Mouse (Mus musculus) ovary, postnatal 36 days (tissue): Measurements from ENCODE around the gene Olfr1204.

Source experiments
- DNase-seq: peaks from one replicate; pipeline ENCODE4 v3.0.0; 2022; ENCODE audit warnings: low spot score, mixed read lengths

Gene Olfr1204

DNA sequence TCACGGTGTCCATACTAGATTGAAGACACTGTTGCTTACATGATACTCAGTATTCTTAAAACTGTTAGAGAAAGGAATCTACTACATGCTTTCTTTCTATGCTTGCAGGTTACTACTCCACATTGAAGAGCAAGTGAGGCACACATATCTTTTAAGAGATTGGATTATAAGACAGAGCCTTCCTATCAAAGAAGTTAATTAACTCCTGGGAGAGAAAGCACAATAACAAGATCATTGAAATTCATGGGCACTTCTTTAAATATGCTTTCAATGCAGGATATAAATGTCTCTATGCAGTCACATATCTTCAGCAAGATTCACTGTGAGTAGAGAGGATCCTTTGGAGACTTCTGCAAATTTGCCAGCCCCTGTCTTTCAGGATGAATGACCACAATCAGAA, at the start of gene Olfr1204:
Gene Olfr1204, plus strand, starts transcription at position 301 of the 400 bp plus-strand sequence.
- no peak for DNase-seq

GRCm38 (mm10) chr2:88814196-88814595, 34.9 kb upstream of the Olfr1204 start, which contains the start of gene Olfr1202:
Gene Olfr1202, plus strand, starts transcription at chr2:88814496.
- DNase-seq = no peak

- DNase-seq = no peak
Observed at GRCm38 (mm10) chr2:88829437-88829836, 19.7 kb upstream of the Olfr1204 start, which contains the start of gene Olfr1205. Gene Olfr1205, plus strand, starts transcription at chr2:88829737.

DNA sequence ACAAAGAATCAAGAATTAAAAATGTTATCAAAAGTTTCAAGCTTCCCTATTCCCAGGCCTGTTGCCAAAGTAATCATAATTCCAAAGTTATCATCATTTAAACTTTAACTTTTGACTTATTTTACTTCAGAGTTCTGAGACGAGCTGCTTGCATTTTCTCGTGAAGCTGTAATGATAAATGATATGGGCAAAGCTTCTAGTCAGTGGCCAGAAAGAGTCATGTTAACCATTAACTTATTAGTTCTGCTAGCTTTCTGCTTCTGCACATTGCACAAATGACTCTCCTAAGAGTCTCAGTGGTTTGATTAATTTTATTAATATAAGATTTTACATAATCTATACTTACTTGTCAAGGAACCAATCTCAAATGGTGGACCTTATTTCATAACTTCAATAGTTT, 10.6 kb upstream of the Olfr1204 start:
- no peak for DNase-seq

GRCm38 (mm10) chr2:88862931-88863330, 13.8 kb downstream of the Olfr1204 start, which contains the start of gene Olfr1206:
Gene Olfr1206, plus strand, starts transcription at chr2:88863231.
- DNase-seq = no peak

- no peak for DNase-seq
Observed at GRCm38 (mm10) chr2:88902211-88902610, 53.1 kb downstream of the Olfr1204 start, which contains the start of gene Olfr1208. Gene Olfr1208, minus strand, starts transcription at chr2:88902311.
